Mouse (Mus musculus): ENCODE data around the gene Ist1.
A peak's percentile ranks its signal among the peaks of the same experiment; 100 is the strongest.

Ist1 gene

GRCm38 (mm10) chr8:109693146-109693900 is at the start of gene Ist1:
Ist1 (minus strand) TSS chr8:109693260.
- peak; percentile 99 for DNase-seq

GRCm38 (mm10) chr8:109738049-109738380 is 45.0 kb upstream of the Ist1 start:
- no peak for DNase-seq

DNA sequence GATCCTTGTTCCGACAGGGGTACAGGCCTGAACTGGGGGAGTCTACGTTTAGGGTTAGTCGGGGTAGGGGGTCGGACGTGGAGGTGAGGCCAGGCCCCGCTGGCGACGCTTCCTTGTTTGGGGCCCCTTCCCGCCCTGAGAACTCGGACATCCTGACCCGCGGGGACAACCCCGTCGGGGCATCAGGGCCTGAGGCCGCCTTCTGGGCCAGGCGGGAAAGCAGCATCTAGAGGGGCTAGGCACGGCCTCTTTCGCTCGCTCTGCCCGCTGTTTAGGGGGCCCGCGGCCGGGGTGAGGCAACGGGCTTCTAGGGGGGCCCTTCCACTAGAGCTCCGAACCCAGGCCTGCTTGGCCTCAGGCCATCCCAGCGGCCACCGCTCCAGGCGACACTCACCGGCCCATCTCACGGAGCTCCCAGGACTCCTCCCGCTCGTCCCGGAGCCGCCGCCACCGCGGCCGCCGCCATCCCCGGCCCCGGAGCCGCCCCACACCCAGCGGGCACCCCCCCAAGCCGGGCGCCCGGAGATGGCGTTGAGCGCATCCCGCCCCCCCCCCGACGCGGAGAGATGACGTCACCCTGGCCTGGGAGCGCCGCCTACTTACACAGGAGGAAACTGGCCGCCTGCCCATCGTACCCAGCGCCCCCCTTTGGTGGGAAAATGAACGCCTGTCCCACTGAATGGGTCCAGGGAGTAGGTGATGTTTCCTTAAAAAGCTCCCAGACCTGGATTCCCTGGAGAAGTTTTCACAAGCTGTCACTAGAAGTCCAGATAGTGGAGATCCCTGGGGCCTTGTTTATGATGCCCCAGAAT is 44.4 kb upstream of the Ist1 start, which contains the start of gene Atxn1l:
Gene Atxn1l (minus strand): TSS at position 503 of the 812 bp plus-strand sequence.
- DNase-seq: peak; percentile 88 to 92

DNA sequence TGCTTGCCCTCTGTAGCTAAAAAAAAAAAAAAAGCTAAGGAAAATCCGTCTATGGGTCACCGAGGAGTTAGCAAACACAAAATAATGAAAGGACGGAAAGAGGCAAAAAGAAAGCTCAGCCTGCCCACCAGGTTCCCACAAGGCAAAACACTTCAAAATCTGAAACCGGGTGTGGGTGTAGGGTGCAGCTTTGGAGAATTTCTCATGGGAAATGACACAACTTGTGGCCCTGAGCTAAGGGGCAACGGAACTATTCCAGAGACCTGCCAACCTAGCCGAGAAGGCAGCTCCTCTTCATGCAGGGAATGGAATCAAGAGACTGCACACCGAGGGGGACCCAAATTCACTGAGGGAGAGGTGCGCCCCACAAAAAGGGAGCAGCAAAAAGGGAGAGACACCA is 43.8 kb upstream of the Ist1 start:
- no peak for DNase-seq

GRCm38 (mm10) chr8:109734018-109734417 is 41.0 kb upstream of the Ist1 start:
- DNase-seq: no peak

GRCm38 (mm10) chr8:109731012-109731411 is 38.0 kb upstream of the Ist1 start:
- no peak for DNase-seq

- DNase-seq: no peak
Observed at GRCm38 (mm10) chr8:109725106-109725505, 32.0 kb upstream of the Ist1 start.

DNA sequence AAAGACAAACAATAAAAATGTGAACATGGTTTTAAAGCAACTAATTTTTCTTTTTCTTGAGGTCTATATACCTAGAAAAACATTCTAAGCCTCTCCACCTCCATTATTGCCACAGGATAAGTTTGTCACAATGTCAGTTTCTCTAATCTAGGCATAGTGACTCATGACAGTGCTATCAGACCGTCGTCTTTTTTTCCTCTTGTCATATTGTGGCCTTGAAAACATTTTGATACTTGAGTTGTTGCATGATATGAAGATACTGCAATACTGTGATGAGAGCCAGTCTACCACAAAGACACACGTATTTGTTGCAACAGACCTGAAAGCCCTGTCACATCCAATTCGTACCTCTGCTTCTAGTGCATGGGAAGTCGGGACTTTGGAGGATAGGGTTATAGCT is 21.9 kb upstream of the Ist1 start:
- DNase-seq: no peak

DNA sequence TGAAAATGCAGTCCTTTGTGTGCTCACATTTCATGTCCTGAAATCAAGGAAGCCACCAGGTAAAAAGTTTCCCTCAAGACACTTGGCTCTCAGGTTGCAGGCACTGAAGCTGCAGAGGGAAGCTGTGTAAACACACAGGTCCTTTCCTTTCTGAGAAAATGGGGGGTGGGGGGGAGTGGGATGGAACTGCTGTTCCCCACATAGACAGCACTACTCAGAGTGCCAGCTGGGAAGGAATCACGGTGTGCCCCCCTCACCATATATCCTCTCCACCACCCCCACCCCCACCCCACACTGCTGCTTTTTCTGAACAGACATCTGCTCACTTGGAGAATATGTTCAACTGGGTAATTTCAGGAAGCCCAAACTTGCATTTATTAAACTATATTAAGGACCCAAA is 19.5 kb upstream of the Ist1 start:
- DNase-seq: no peak

GRCm38 (mm10) chr8:109707921-109708320 is 14.9 kb upstream of the Ist1 start:
- DNase-seq: no peak

DNA sequence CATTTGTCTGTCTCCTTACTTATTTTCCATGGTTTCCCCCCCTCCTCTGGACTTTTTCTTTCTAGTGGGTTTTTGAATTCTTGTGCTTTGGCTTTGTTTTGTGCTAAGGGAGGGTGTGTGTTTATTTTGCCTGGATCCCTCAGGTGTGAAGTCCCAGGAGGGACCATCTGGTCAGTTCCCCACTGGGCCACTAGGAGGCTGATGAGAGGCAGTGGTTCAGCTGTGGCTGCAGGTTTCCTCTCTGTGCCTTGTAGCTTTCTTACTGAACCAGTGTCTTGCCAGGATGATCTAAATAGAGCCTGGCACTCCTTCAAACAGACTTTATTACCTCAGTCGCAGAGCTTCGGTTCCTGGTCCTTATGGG is 13.8 kb upstream of the Ist1 start:
- peak; percentile 77 to 87 for DNase-seq

GRCm38 (mm10) chr8:109706076-109706873 is 13.2 kb upstream of the Ist1 start:
- DNase-seq: peak in 1 of 2 experiments; percentile 27

DNA sequence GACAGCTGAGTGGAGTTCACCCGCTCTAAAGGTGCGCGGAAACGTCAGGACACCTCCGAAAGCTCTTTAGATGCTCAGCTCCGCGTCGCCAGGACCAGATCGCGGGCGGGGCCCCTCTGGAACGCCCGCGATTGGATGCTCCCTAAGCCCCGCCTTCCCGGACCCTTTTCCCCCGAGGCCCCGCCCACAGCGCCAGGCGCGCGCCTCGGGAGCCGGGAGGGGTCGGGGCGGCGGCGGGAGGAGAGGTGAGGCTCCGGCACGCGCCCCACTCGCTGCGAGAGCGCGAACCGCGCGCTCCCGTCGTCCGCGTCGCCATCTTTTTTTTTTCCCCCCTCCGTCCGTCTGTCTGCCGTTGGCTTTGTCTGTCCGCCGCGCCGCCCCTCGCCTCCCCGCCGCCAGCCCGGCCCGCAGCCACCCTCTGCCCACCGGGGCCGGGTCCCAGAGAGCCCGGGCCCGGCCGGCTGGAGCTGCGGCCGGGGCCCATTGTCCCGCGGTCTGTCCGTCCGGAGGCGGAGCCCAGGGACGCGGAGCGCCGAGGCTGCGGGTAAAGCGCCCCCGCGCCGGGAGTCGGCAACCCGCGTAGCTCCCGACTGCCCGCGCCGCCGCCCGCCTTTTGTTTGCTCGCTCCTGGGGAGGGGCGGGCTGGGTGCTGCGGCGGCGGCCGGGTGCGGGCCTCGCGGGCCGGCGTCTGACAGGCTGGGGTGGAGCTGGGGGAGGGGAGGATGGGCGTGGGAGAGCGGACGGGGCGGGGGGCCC is 12.4 kb upstream of the Ist1 start, which contains the start of gene Zfp821:
Gene Zfp821 (plus strand): TSS at position 227 of the 756 bp plus-strand sequence.
- DNase-seq: peak; percentile 94 to 96

DNA sequence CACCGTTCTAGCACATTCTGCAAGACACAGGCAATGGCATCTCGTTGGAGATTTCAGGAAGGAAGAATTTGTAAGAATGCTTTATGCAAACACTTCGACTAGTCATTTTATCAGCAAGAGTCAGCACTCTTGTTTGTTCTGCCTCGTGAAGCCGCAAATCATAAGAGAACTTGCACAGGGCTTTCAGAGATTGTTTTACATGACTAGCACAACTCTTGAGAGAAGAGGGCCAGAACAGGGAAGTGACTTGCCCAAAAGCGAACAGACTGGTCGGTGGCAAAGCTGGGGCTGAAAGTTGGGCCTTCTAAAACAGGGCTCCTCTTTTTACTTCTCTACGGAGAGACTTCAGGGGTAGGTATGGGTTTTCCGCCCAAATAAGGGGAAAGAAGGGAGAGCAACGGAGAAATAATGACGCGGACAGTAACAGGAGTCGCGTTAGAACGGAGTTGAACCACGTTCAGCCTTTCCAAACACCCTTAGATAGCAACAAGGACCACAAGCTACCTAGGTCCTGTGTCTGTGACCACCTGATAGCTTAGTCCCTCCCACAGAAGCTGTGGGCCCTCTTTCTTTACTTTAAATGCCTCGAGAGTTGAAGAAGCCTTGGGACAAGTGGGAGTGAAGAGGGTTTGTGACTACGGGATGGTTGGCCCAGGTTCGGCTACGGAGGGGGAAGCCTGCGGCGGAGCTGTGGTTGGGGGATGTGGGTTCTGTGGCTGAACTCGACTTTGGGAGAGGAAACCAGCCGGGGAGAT is 11.7 kb upstream of the Ist1 start:
- peak; percentile 38 to 40 for DNase-seq

GRCm38 (mm10) chr8:109698477-109698876 is 5.4 kb upstream of the Ist1 start:
- DNase-seq: no peak

DNA sequence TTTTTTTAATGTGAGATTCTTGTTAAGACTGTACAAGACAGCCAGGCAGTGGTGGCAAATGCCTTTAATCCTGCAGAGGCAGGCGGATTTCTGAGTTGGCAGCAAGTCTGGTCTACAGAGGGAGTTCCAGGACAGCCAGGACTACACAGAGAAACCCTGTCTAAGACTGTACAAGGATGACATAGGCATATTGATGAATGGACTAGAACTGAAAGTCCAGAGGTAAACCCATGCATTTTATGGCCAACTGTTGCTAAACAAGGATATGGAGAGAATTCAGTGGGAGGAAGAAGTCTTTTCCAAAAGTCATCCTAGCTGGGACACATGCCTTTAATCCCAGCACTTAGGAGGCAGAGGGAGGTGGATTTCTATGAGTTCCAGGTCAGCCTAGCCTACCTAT is 4.7 kb upstream of the Ist1 start:
- no peak for DNase-seq

- DNase-seq: no peak
Observed at GRCm38 (mm10) chr8:109694154-109694553, 1.1 kb upstream of the Ist1 start.

GRCm38 (mm10) chr8:109692443-109693145 is 466 bp downstream of the Ist1 start:
- no peak for DNase-seq

DNA sequence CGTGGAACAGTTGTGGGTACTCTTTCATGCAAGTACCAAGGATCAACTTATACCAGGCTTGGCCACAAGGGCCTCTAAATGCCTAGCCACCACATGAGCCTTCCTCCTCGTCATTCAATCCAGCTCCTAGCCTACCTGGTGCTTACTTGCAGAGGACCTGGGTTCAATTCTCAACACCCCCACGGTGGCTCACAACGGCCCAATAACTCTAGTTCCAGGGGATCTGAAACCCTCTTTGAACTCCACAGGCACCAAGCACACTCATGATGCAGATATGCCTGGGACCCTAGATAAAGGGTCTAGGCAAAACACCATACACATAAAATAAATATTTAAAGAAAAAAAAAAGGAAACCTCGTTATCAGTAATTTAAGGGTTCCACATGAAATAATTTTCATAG is 1.3 kb downstream of the Ist1 start:
- DNase-seq: peak in 1 of 2 experiments; percentile 18

DNA sequence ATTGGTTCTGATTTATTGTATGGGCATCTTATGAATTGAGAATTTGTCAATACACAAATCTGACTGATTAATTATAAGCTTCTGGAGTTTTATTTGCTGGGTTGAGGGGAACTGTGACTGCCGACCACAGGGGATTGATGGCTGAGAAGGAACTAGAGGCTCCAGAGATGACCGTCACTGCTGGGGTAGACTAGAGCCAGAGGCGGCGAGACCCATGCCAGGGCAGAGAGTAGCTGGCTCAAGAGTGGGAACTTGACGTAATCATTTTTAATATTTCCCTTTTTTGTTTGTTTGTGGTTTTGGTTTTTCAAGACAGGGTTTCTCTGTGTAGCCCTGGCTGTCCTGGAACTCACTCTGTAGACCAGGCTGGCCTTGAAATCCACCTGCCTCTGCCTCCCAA is 5.8 kb downstream of the Ist1 start:
- DNase-seq: no peak

DNA sequence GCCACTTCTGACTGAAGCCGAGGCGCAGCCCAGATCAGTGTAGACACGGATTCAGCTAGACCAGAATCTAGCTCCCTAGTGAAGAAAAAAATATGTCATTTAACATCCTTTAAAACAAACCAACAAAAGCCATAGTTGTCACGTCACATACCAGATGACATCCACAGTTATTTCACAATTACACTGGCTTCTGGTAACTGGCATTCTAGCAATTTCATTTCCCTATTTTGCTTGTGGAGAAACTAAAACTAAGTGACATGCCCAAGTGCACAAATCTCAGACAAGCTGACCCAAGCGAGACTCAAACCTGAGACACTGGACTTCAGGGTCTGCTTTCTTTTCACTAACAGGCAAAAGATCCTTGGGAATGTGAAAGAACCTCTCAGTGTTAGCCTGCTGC is 10.9 kb downstream of the Ist1 start:
- no peak for DNase-seq
